Mouse (Mus musculus) c-Kit-positive CD71-negative TER-119-negative erythroid progenitor cells, embryonic 14.5 days (primary cell): ENCODE results near the gene Smok2b.
"Not testable (repeated sequence)": the region's sequence is repeated elsewhere in the genome, so short reads cannot be mapped to it uniquely, and the experiment has no call there.

Source experiments
- DNase-seq: peaks from one replicate; pipeline ENCODE4 v3.0.0-alpha.2; 2013; ENCODE audit warnings: low read depth

Gene Smok2b

GRCm38 (mm10) chr17:13229957-13230356 lies at the start of gene Smok2b:
Gene Smok2b (plus strand): TSS chr17:13230257.
- not testable (repeated sequence) for DNase-seq

DNA sequence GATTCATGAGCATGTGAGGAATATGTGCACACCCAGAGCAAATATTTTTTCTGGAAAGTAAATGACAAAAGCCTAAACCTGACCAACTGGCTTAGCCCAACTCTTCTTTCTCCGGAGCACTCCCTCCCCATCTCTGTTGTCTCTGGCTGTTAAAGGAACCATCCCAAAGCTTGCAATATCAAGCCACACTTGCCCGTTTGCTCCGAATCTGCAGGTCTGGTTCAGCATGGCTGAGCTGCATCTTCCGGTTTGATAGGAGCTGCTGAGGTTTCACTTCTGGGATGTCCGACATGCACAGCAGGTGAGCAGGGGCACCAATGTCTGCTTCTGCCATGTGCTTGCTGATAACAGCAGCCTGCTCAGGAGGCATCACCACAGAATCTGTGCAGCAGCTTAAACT lies 49.6 kb upstream of the Smok2b start:
- DNase-seq, result not testable (repeated sequence)

DNA sequence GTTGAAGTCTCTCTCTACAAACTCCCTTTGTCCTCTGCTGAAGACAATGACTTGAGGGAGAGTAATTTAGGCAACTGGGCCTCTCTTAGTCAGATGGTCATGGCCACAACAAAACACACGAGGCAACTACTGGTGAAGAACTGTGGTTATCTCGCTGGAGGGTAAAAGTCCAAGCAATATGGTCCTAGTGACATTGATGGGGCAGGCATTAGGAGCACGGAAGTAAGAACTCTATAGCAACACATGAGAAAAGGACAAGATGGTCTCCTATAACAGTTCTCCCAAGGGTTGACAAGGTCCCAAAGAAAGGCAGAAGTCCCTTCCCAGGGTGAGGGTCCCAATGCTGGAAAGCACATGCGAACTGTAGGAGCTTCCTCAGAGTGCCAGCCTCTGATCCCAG lies 47.3 kb upstream of the Smok2b start:
- not testable (repeated sequence) for DNase-seq

DNA sequence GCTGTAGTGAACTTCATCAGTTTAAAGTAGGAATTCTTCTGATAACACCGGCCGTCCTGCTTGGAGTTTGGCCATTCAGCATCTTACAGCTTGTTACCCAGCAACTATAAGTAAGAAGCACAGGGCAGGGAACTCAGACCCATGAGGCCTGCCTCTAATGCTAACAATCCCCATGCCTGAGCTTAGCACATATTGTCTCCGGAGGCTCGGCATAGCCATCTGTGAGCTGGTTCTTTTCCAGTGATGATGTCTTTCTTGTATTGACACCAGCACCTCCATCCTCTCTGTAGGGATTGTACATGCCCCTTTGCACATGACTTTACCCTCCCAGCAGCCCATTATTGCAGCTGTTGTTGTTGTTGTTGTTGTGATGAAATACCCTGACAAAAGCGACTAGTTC lies 45.5 kb upstream of the Smok2b start:
- DNase-seq, result not testable (repeated sequence)

DNA sequence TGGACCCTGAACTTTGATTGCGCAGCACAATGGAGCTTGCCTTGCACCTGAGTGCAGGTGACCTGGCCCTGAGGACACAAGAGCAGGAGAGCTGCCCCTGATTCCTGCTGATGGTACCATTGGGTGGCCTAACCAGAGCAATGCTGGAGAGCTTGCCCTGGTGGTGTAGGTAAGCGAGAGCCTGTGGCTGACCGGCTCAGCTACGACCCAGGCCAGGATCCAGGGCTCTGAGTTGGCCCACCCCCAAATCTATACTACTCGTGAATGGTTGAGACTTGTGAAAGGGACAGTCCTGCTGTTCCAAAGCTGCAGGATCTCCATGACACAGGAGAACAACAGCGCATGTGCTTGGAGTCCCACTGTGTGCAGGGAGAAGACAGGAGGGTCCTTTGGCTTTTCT lies 43.5 kb upstream of the Smok2b start:
- DNase-seq, result not testable (repeated sequence)

GRCm38 (mm10) chr17:13187621-13188020 lies 42.4 kb upstream of the Smok2b start:
- not testable (repeated sequence) for DNase-seq

DNA sequence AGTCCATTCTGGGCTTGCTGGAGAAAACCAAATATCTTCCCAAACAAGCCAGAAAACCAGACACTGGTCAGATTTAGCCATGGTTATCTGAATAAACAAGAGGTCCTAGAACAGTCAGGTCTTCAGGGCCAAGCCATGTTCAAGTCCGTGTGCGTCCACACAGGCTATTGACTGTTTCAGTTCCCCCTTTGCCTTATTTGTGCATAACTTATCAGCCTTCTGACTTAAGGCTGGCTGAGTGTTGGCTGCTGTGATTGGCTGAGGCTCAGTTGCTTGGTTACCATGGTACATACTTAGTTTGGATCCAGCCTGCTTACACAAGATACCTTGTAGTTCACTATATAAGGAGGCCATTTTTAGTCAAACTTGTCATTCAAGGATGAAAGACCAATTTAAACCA lies 41.2 kb upstream of the Smok2b start:
- not testable (repeated sequence) for DNase-seq

GRCm38 (mm10) chr17:13190836-13191583 lies 39.0 kb upstream of the Smok2b start:
- DNase-seq, result not testable (repeated sequence)

- DNase-seq, result not testable (repeated sequence)
These were observed 33.6 kb upstream of the Smok2b start for GRCm38 (mm10) chr17:13196486-13196885.

DNA sequence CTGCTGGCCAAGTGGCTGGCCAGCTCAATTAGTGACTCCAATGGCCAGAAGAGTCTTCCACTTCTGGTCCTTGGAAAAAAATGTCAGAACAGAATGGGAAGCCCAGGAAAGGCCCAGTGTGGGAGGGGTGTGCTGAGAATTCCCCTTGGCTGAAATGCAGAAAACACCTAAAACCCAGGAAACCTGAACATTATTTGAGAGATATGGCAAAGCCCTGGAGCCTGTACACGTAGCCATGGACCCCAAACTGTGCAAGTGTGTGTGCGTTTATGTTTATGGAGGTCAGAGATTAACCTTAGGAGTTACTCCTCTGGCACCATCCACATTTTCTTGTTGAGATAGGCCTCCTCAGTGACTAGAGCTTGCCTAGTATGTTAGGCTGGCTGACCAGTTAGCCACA lies 31.2 kb upstream of the Smok2b start:
- DNase-seq, result not testable (repeated sequence)

GRCm38 (mm10) chr17:13199880-13200409 lies 30.1 kb upstream of the Smok2b start:
- not testable (repeated sequence) for DNase-seq

- DNase-seq, result not testable (repeated sequence)
These were observed 28.5 kb upstream of the Smok2b start for GRCm38 (mm10) chr17:13201551-13201950.

DNA sequence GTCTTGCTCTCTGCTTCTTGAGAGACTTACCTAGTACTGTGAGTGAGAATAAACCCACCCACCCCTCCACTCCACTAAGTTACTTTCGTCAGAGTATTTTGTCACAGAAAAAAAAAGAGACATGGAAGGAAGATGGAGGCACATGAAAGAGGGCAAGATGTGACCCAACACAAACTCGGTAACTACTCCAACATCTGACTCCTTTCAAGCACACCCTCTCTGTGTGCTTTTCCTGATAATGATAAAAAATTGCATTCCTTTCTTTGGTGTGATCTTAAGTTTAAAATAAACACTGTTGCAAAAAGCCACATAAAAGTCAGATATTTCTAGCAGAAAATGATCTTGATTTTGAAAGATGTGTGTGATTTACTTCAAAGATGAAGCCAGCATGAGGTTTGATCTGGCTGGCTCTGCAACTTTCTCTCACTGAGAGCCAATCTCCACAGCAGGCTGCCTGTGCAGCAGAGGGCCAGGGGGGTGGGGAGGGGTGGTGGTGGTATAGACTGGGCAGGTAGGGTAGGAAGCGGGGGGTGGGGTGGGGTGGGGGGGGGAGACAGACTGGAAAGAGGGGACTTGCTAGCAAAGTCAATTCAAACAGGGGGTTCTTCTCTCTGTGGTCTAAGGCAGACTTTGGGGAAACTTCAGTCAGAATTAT lies 27.5 kb upstream of the Smok2b start:
- DNase-seq, result not testable (repeated sequence)

- DNase-seq, result not testable (repeated sequence)
These were observed 24.8 kb upstream of the Smok2b start for GRCm38 (mm10) chr17:13205247-13205646.

DNA sequence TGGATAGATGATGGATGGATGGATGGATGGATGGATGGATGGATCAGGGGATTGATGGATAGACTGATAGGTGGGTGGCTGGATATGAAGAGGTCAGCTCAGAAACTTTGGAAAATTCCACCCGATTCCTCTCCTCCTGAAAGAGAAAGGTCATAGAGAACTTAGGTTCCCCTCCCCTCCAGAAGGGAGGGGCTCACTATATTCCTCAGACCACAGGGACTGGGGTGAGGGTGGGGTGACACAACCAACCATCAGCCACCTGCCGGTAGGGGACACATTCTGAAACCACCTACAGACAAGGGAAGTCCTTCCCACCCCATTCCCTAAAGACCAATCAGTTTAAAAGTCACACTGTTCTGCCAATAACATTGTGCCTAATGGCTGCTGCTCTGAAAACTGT lies 23.6 kb upstream of the Smok2b start:
- DNase-seq, result no peak

GRCm38 (mm10) chr17:13208460-13208859 lies 21.6 kb upstream of the Smok2b start:
- not testable (repeated sequence) for DNase-seq

DNA sequence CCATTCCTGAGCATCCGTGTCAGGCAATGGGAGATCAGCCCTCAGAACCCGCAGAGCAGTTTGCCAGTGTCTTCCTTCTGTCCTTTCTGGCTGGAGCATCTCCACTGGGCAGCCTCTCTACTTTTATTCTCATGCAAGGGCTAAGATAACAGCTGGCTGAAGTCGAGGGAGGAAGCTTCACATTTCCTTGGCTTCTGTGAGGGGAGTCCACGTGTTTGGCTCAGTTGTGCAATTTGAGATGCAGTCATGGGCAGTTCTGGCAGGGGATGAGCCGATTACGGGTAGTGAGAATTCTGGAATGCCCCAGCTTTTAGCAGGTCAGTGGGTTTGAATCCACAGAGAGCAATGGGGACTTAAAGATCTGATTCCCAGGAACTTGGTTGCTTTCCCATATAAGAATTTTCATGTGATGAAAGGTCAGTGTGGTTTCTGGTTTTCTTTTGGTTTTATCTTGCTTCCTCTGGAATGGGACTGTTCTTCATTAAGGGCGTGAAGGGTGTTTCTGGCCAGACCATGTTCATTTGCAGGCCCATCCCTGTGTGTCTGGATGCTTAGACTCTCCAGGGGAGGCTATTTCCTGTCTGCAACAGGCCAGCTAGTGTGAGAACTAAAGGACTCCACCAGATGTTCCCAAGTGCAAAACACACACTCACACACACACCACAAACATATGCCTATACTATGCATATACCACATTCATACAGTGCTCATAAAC lies 17.8 kb upstream of the Smok2b start:
- DNase-seq, result no peak

DNA sequence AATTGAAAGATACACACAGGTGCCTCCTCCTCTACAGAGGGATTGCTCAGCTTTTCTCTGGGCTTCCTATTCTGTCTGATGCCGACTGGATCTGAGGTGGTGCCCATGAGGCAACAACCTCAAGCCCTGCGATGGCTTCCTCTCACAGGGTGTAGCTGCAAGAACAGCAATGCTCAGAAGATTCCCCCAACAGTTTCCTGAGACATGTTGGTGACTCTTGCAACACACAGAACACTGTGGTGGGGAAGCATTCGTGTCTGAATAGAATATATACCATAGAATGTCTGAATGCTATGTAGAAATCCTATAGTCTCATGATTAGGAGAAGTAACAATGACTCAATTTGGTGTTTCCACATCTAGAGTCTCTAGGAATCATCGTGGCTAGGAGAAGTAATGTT lies 15.9 kb upstream of the Smok2b start:
- DNase-seq, result no peak

DNA sequence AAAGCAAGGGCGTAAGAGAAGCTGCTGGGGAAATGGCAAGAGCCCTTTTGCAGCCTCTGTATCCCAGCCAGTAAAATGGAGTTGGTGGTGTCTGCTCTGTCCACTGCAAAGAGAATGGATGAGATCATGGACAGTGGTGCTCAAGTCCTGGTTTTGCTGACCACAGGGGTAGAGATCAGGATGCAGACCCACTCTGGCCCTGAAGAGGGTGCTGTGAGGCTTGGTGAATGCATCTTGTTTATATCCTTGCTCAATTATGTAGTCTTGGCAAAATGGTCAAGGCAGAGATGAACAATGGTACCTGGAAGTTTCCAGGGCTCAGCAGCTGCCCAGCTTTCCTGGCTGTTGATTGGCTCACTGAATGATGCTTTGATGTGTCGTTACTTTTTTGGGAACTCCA lies 14.5 kb upstream of the Smok2b start:
- DNase-seq, result no peak

GRCm38 (mm10) chr17:13220888-13221287 lies 9.2 kb upstream of the Smok2b start, which contains the start of gene Smok2a:
Gene Smok2a (plus strand): TSS chr17:13221188.
- DNase-seq, result no peak

DNA sequence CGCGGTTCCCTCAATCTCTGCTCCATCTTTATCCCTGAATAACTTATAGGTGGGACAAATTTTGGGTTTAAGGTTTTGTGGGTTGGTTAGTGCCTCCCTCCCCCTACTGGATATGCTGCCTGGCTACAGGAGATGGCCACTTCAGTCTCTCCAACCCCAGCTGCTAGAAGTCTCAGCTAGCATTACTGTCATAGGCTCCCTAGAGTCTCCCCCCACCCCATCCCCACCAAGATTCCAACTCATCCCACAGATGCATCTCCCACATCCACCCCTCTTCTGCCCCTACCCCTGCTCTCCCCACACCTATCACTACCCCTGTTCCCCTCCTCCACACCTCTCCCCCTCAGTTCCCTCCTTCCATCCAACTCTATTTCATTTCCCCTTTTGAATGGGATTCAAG lies 8.1 kb upstream of the Smok2b start:
- DNase-seq, result not testable (repeated sequence)

GRCm38 (mm10) chr17:13239461-13239860 lies 9.4 kb downstream of the Smok2b start:
- not testable (repeated sequence) for DNase-seq
